Mouse (Mus musculus) heart, adult 11 months (tissue): ENCODE results near the gene Map3k9.
A peak's percentile ranks its signal among the peaks of the same experiment; 100 is the strongest.

Source experiments
- DNase-seq: peaks from one replicate; pipeline ENCODE4 v3.0.0; 2022

Gene Map3k9

GRCm38 (mm10) chr12:81698011-81698410 is 83.0 kb downstream of the Map3k9 start:
- peak; percentile 85 for DNase-seq

DNA sequence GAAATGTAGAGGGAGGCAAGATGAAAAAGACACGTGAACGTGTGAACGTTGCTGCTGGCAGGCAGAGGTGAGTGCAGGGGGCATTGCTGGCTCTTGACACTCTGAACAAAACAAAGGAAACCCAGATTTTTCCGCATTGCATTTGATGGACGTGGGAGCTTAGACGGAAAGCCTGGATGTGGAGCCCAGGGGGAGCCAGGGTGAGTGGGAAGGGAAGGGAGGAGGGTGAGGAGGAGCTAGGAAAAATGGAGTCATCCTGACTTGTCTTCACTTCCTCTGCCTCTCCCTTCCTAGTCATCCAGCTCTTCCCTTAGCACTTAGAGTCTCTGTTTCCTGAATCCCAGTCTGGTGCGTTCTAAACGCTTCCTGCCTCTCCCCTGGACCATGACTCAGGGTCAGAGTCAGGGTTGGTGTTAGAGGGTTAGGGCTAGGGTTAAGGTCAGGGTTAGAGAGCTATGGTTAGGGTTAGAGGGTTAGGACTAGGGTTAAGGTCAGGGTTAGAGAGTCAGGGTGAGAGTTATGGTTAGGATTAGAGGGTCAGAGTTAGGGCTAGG is 89.7 kb downstream of the Map3k9 start:
- peak; percentile 93 for DNase-seq

GRCm38 (mm10) chr12:81690751-81691150 is 90.2 kb downstream of the Map3k9 start:
- peak; percentile 91 for DNase-seq

DNA sequence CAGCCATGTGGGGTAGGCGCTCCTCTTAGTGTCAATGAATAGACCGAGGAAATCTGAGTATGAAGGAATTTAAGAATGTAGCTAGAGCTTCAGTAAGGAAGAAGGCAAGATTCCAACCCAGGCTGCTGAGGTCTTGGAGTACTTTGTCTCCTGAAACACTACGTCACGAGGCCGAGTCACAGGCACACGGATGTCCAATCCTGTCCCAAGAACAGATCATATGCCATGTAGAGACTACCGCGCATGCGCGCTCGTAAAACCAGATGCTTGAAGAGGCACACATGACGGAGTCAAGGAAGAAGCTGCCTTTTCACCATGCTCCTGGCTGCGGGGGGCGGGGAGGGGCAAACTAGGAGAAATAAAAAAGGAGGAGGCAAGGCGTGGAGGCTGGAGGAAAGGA is 90.9 kb downstream of the Map3k9 start:
- DNase-seq = peak; percentile 80

- DNase-seq = peak; percentile 69
Measured at GRCm38 (mm10) chr12:81689505-81690056, 91.4 kb downstream of the Map3k9 start.

DNA sequence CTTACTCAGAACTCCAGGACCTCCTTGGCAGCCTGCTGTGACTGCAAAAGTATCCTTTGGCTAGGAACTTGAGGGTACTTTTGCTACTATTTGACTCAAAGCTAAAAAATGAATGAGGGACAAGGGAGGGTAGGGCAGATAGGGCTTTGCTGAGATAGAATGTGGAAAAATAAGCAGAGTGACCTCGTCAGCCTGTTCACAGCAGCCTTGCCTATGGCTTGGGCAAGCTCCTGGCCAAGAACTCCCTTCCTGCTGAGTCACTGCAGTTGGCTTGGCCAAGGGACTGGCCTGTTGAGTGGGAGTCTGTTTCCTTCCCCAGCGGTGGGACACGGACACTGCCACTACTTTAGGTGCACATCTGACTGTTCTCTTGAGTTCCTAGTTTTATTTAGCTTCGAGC is 92.4 kb downstream of the Map3k9 start:
- DNase-seq = peak; percentile 96

DNA sequence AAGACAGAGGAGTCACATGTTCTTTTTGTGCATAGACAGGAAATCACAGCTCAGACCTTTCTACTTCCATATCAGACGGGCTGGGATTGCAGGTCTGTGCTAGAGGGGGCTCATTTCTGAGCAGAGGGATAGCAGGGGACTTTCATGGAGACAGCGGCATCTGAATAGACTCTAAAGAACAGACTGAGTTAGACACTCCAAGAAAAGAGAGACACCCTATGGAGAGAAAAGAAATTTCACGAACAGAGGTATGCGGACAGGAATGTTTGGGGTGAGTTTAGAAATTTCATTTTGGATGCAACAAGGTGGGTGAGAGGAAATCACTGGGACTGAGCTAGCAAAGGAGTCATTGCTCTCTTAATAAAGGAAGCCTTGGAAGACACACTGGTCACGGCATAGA is 93.1 kb downstream of the Map3k9 start:
- DNase-seq = no peak

- peak; percentile 68 for DNase-seq
Measured at GRCm38 (mm10) chr12:81686406-81687117, 94.4 kb downstream of the Map3k9 start.

DNA sequence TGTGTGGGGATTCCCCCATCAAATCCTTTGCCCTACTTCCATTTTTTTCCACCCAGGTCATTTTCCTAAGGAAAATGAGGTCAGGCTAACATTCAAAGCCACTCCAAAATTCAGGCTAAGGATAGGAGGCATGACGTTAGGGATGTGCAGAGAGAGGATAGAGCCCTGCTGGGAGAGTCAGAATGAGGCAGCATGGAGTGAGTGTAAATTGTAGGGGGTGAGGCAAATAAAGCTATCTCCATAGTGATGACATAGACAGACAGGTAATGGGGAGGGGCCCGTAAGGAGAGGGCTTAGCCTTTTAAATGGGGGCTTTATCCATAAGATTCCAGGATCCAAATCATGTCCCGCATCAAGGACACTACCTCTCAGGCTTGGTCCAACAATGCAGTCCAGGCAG is 95.0 kb downstream of the Map3k9 start:
- DNase-seq = peak; percentile 71

DNA sequence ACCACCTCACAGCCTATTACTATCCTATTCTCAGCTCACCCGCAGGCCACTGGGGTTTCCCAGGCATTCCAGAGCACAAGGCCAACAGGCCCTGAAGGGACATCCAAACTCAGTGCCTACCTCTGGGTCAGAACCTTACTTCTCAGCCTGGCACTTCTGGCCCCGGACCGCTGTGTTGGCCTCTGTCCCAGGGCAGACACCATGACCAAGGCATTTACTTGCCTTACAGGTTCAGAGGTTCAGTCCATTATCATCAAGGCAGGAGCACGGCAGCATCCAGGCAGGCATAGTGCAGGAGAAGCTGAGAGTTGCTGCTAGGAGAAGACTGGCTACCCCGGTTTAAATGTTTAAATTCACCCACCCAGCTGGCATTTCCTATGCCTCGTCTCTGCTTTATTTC is 96.9 kb downstream of the Map3k9 start:
- peak; percentile 75 for DNase-seq

- DNase-seq = peak; percentile 86
Measured at GRCm38 (mm10) chr12:81683395-81683794, 97.6 kb downstream of the Map3k9 start.

DNA sequence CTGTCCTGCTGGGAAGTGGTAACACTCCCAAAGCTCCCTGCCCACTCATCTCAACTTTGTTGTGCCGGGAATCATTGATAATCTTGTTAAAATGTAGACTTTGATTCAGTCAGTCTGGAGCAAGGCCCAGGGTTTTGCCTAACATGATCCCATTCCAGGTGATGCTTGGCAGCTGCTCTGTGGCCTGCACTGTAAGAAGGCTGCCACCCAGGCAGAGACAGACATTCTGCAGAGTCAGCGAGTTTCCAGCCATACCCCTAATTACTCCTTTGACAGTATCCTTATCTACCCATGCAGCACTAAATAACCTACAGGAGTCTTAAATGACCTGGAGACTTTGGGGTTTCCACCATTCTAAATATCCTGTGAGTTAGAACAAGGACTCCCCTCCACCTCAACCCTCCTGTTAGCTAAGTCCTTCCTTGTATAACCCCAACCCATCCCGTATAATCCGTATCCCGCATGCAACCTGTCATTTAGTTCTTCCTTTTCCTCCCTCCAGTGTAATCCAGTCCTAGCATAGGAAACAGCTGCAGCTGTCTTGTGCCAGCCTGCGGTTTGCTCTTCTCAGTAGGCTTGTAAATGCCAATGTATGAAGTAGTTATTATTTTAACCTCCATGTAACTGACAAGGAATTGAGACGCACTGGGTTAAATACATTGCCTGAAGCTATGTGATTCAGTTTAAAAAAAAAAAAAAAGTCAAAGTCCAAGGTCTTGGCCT is 101.0 kb downstream of the Map3k9 start:
- no peak for DNase-seq

- no peak for DNase-seq
Measured at GRCm38 (mm10) chr12:81675557-81675956, 105.4 kb downstream of the Map3k9 start.
